Mouse (Mus musculus) megakaryocyte, embryonic 14.5 days (primary cell): Measurements from ENCODE around the gene Ccdc14.

Experiments
- FLI1 ChIP-seq: IDR thresholded peaks from 2 replicates; pipeline ENCODE4 v1.6.1; 2012; ENCODE audit warnings: low read length, inconsistent platforms, mixed read lengths
- GATA1 ChIP-seq: IDR thresholded peaks from 3 replicates; pipeline ENCODE4 v1.6.1; 2012; ENCODE audit warnings: mixed read lengths, low read length, inconsistent platforms, borderline replicate concordance

GRCm38 (mm10) chr16:34649621-34650020 is 40.8 kb upstream of the Ccdc14 start, which contains the start of gene Ropn1:
- TF ChIP-seq GATA1 (no peak), FLI1 (no peak)
